Mouse (Mus musculus) liver, embryonic 16.5 days (tissue): ENCODE results near the gene Cntn5. TPM values are rescaled to one million over a fixed set of nuclear protein-coding genes. Genes with fewer than 3 reads are reported as not detected.

Experiments used
- ATAC-seq: fragments of 200-750 bp; cut with Nextera tagmentation; 2 replicates; pipeline ENCODE4 v1.8.0; 2017; ENCODE audit warnings: low read depth, mild to moderate bottlenecking, moderate number of reproducible peaks, moderate library complexity
- H3K27ac ChIP-seq: fragments of 300-500 bp; sonication (generic); 2 replicates; pipeline ENCODE4 v1.5.1; 2014; ENCODE audit warnings: mild to moderate bottlenecking, low read length
- H3K27me3 ChIP-seq: fragments of 300-500 bp; sonication (generic); 2 replicates; pipeline ENCODE4 v1.6.1; 2014; ENCODE audit warnings: low read depth, low read length, mixed read lengths; ENCODE audit not compliant: control insufficient read depth, insufficient read depth
- H3K36me3 ChIP-seq: fragments of 300-500 bp; sonication (generic); 2 replicates; pipeline ENCODE4 v1.6.1; 2014; ENCODE audit warnings: mild to moderate bottlenecking; ENCODE audit not compliant: control insufficient read depth, insufficient read depth
- H3K4me1 ChIP-seq: fragments of 300-500 bp; sonication (generic); 2 replicates; pipeline ENCODE4 v1.6.1; 2014; ENCODE audit warnings: low read depth, low read length, mixed read lengths; ENCODE audit not compliant: control insufficient read depth
- H3K4me2 ChIP-seq: fragments of 300-500 bp; sonication (generic); 2 replicates; pipeline ENCODE4 v1.6.1; 2014; ENCODE audit warnings: low read depth, low read length, mixed read lengths
- H3K4me3 ChIP-seq: fragments of 300-500 bp; sonication (generic); 2 replicates; pipeline ENCODE4 v1.5.1; 2014; ENCODE audit warnings: low read depth, mild to moderate bottlenecking, low read length
- H3K9ac ChIP-seq: fragments of 300-500 bp; sonication (generic); 2 replicates; pipeline ENCODE4 v1.6.1; 2014; ENCODE audit warnings: low read depth, low read length
- H3K9me3 ChIP-seq: fragments of 300-500 bp; sonication (generic); replicated peaks from 2 replicates; pipeline ENCODE4 v1.6.1; 2016; ENCODE audit warnings: low read length; ENCODE audit not compliant: control insufficient read depth
- WGBS: fragments of 180-500 bp; shearing (Covaris S2); extraction: QIAGEN DNeasy Blood & Tissue Kit; methylation state at CpG from one replicate; pipeline ENCODE4 v1.1.7; 2014; ENCODE audit not compliant: insufficient replicate concordance; 5-methylcytosine and 5-hydroxymethylcytosine counted together
- polyA plus RNA-seq: library from polyadenylated mRNA; unstranded; fragments of >200 nt; fragmentation: Nextera tagmentation; extraction: Ambion mirVana; gene quantifications from 2 replicates; pipeline ENCODE4 v1.2.1, GENCODE M21; 2015

Cntn5 gene
- polyA plus RNA-seq, 1 experiment from 2014 or later = not detected

DNA sequence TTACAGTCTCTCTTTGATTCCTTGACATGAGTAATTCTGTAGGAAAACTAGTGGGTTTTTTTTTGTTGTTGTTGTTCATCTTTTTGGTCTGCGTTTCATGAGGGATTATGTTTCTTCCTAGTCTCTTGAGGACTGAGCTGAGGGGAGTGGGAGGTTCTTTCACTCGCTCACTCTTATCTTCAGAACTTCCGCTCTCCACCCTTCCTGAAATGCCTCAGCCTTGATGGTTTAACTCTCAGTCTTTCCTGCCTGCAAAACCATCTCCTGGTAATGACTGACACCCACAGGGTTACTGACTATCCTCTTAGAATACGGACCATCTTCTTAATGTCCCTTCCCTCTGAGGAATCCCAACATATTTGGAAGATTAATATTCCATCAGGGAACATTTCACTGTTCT is 382.0 kb downstream of the Cntn5 start:
- no peak overlapping the region for H3K4me2 ChIP-seq
- H3K4me3 ChIP-seq = no peak overlapping the region
- H3K36me3 ChIP-seq = no peaks in the 10 kb centered on the region
- H3K4me1 ChIP-seq = no peaks in the 10 kb centered on the region
- no peak for ATAC-seq
- H3K9me3 ChIP-seq = no peaks in the 10 kb centered on the region
- WGBS = 24% methylated on average over 4 of the region's 4 CpGs
- no peak overlapping the region for H3K9ac ChIP-seq
- no peaks in the 10 kb centered on the region for H3K27me3 ChIP-seq
- no peak overlapping the region for H3K27ac ChIP-seq

DNA sequence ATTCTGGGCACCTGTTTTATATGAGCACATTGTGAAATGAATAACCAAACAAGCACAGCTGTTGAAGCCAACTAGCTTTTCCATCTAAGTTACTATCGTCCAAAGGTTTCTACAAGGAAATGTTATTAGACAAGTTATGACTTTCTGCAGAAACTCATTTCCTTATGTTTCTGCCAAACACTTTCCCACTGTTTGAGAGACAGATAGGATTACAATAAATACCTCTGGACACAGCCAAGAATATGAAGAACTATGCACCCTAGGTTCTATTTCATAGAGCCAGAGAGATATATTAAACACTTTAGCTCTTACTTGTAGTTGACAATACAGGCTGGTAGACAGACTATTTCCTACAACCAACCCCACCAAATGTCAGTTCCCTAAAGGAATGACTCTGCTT is 383.5 kb downstream of the Cntn5 start:
- no peak for ATAC-seq
- Histone ChIP-seq H3K27me3 (no peaks in the 10 kb centered on the region), H3K27ac (no peak overlapping the region), H3K4me3 (no peak overlapping the region), H3K4me1 (no peaks in the 10 kb centered on the region), H3K36me3 (no peaks in the 10 kb centered on the region), H3K9ac (no peak overlapping the region), H3K4me2 (no peak overlapping the region), H3K9me3 (no peaks in the 10 kb centered on the region)
- 65% methylated on average over 1 of the region's 1 CpGs for WGBS

DNA sequence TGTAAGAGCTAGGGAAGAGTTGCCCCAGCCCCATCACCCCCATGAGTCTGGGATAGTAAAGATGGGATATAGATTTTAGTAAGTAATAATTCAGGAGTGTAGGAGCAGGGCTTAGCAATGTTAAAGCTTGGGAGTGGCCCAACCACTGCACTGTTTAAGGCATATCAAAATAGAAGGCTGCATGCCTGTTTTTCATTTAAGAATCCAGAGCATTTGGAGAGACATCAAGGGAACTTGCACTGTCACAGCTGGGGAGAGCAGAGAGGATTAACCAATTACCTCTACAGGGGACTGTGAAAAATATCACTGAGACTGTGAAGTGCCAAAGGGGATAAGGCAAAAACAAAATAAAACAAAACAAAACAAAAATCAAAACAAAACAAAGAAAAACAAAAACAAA is 412.3 kb downstream of the Cntn5 start:
- no peaks in the 10 kb centered on the region for H3K9me3 ChIP-seq
- H3K27me3 ChIP-seq = no peaks in the 10 kb centered on the region
- no peak overlapping the region for H3K27ac ChIP-seq
- no peak for ATAC-seq
- no peaks in the 10 kb centered on the region for H3K36me3 ChIP-seq
- H3K4me1 ChIP-seq = no peaks in the 10 kb centered on the region
- no peak overlapping the region for H3K4me2 ChIP-seq
- no peak overlapping the region for H3K4me3 ChIP-seq
- no peak overlapping the region for H3K9ac ChIP-seq

DNA sequence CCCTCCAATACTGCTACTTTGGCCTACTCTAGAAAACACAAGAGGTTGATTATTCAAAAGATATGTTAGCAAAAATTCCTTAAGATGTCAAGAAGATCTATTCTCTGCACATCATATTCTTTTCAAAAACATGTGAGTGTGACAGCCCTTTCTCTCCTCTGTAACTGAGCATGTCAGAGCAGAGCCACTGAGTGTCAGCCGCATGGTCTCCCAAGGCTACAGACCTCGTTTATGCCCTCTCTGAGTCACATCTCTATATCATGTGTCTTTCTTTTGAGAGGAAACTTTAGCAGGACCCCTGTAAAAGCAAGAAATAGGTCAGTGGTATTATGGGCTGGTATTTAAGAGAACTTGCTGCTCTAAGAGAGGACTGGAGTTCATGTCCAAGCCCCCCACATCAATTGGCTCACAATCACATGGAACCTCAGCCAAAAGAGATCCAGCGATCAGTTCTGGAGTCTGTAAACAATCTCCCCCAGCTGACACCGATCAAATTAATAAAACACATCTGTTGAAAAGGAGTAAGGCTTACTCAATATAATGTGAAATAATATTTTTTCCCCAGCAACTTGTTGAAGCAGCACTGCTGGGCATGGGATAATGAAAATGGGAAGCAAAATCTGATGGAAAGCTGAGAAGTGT is 433.0 kb downstream of the Cntn5 start:
- H3K27ac ChIP-seq = no peak overlapping the region
- no peaks in the 10 kb centered on the region for H3K9me3 ChIP-seq
- ATAC-seq = no peak
- no peaks in the 10 kb centered on the region for H3K27me3 ChIP-seq
- H3K4me2 ChIP-seq = no peak overlapping the region
- no peaks in the 10 kb centered on the region for H3K4me1 ChIP-seq
- no peaks in the 10 kb centered on the region for H3K36me3 ChIP-seq
- 59% methylated on average over 4 of the region's 4 CpGs for WGBS
- H3K9ac ChIP-seq = no peak overlapping the region
- no peak overlapping the region for H3K4me3 ChIP-seq

DNA sequence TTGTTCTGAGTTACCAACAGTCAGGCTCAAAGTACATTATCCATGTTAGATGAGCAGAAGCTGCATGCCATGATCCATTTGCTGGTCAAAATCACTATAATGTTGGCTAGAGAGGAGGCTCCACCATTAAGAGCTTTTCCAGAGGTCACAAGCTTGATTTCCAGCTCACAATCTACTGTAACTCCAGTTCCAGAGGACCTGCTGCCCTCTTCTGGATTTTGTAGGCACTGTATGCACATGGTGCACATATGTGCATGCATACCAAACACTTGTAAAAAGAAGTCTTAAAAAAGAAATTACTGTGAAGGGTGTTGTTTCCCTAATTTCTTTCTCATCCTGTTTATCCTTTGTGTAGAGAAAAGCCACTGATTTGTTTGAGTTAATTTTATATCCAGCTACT is 439.8 kb downstream of the Cntn5 start:
- Histone ChIP-seq H3K27me3 (no peaks in the 10 kb centered on the region), H3K4me1 (no peaks in the 10 kb centered on the region), H3K27ac (no peak overlapping the region), H3K36me3 (no peaks in the 10 kb centered on the region), H3K9ac (no peak overlapping the region), H3K4me2 (no peak overlapping the region), H3K9me3 (no peaks in the 10 kb centered on the region), H3K4me3 (no peak overlapping the region)
- ATAC-seq = no peak

DNA sequence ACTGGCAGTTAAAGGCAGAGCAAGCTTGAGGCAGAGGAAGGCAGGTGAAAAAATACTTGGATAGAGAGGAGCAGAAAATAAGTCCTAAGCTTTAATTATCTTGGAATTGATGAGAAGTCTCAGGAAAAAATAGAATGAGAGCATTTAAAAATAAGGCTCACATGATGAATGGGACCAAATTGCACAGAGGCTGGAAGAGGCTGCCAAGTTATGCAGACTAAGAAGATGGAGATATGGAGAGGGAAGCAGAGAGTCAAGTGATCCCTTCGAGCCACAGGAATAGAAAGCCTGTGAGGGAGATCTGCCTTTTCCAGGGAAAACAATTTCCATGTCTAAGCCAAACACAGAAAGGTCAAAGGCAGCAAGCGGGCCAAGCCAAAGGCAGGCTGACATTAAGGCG is 446.7 kb downstream of the Cntn5 start:
- Histone ChIP-seq H3K4me2 (no peak overlapping the region), H3K9ac (no peak overlapping the region), H3K36me3 (no peaks in the 10 kb centered on the region), H3K9me3 (no peaks in the 10 kb centered on the region), H3K27me3 (no peaks in the 10 kb centered on the region), H3K4me3 (no peak overlapping the region), H3K27ac (no peak overlapping the region), H3K4me1 (no peaks in the 10 kb centered on the region)
- ATAC-seq = no peak
- 38% methylated on average over 3 of the region's 3 CpGs for WGBS

DNA sequence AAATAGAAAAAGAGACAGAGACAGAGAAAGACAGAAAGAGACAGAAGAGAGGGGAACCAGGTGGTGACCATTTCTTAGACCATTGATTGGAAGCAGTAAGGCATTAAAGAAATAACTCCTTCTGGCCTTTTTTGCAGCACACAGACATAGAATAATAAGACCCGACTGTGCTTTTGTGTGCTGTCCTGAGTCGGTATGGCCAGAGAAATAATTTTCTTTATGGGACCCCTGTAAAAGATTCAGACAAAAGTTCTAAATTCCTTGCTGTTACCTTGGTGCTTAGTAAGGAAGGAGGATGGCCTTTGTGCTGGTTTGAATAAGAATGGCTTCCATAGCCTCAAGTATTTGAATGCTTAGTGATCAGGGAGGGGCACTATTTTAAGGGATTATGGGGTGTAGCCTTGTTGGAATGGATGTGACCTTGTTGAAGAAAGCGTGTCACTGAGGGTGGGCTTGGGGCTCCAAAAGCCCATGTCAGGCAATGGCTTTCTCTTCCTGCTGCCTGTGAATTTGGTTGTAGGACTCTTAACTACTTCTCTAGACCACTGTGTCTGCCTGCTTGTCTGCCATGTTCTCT is 455.5 kb downstream of the Cntn5 start:
- no peak overlapping the region for H3K27ac ChIP-seq
- WGBS = 54% methylated on average over 3 of the region's 3 CpGs
- no peak for ATAC-seq
- H3K4me3 ChIP-seq = no peak overlapping the region
- no peaks in the 10 kb centered on the region for H3K27me3 ChIP-seq
- H3K9me3 ChIP-seq = no peaks in the 10 kb centered on the region
- H3K4me2 ChIP-seq = no peak overlapping the region
- no peaks in the 10 kb centered on the region for H3K36me3 ChIP-seq
- H3K4me1 ChIP-seq = no peaks in the 10 kb centered on the region
- H3K9ac ChIP-seq = no peak overlapping the region

DNA sequence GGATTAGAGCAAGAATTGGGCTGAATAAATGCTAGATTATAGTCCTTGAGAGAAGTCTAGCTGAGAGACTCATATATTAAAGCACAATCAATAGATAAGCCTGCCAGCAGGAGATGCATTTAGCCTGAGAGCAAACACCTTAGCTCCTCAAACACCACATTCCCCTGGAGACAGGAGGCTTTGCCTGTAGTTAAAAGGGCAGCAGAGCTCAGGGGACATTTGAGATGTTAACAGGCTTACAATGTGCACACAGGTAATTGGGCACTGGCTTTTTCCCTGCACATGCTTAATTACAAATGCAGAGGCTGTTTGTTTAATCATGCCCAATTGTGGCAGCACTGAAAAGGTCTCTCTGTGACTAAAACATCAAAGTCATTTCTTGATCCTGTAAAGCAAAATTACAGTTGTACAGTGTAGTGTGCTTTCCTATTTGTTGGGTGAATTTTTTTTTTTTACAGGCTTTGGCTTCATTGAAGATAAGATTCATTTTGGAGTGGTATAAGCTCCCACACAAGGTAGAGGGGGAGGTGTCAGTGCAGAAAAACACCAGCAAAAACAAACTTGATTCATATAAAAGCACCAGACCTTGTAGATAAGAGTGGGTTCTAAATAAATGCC is 457.2 kb downstream of the Cntn5 start:
- Histone ChIP-seq H3K27ac (no peak overlapping the region), H3K4me3 (no peak overlapping the region), H3K4me1 (no peaks in the 10 kb centered on the region), H3K9me3 (no peaks in the 10 kb centered on the region), H3K9ac (no peak overlapping the region), H3K27me3 (no peaks in the 10 kb centered on the region), H3K4me2 (no peak overlapping the region), H3K36me3 (no peaks in the 10 kb centered on the region)
- ATAC-seq = no peak

DNA sequence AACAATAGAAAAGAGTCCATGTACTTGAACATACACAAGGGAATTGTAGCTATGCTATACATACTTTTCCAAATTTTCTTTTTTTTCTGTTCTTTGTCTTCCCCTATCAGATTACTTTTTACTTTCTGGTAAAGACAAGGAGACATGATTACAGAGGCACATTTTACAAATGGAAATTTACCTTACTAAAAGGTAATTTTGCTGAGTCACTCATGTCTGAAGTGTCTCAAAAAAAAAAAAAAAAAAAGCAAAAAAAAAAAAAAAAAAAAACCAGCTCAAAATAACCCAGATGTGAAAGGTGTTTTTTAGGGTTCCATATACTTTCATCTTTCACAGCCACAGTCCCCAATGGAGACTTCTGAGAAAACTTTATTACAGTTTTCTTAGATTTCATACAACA is 492.5 kb downstream of the Cntn5 start:
- Histone ChIP-seq H3K4me2 (no peak overlapping the region), H3K36me3 (no peaks in the 10 kb centered on the region), H3K9me3 (no peaks in the 10 kb centered on the region), H3K4me3 (no peak overlapping the region), H3K27me3 (no peaks in the 10 kb centered on the region), H3K9ac (no peak overlapping the region), H3K27ac (no peak overlapping the region), H3K4me1 (no peaks in the 10 kb centered on the region)
- no peak for ATAC-seq
